Mouse (Mus musculus) hindbrain, embryonic 11.5 days (tissue): ENCODE data around the gene Frmd5. TPM values are rescaled to one million over a fixed set of nuclear protein-coding genes. Genes with fewer than 3 reads are reported as not detected.

Source experiments
- ATAC-seq: fragments of 200-750 bp; cut with Nextera tagmentation; 2 replicates; pipeline ENCODE4 v1.8.0; 2017; ENCODE audit warnings: mild to moderate bottlenecking, moderate TSS enrichment, moderate library complexity; ENCODE audit not compliant: low FRiP score
- DNase-seq: peaks from one replicate; pipeline ENCODE4 v3.0.0-alpha.2; 2015; ENCODE audit warnings: low spot score
- H3K27ac ChIP-seq: fragments of 300-500 bp; sonication (generic); 2 replicates; pipeline ENCODE4 v1.5.1; 2014; ENCODE audit warnings: mild to moderate bottlenecking, low read depth, low read length
- H3K27me3 ChIP-seq: fragments of 300-500 bp; sonication (generic); 2 replicates; pipeline ENCODE4 v1.6.1; 2014; ENCODE audit warnings: mild to moderate bottlenecking, low read length, moderate library complexity, mixed read lengths; ENCODE audit not compliant: control insufficient read depth, insufficient read depth
- H3K36me3 ChIP-seq: fragments of 300-500 bp; sonication (generic); 2 replicates; pipeline ENCODE4 v1.6.1; 2014; ENCODE audit warnings: mild to moderate bottlenecking, low read length, moderate library complexity, mixed read lengths; ENCODE audit not compliant: control insufficient read depth, insufficient read depth
- H3K4me1 ChIP-seq: fragments of 300-500 bp; sonication (generic); replicated peaks from 2 replicates; pipeline ENCODE4 v1.6.1; 2014; ENCODE audit warnings: low read length, mixed read lengths; ENCODE audit not compliant: control insufficient read depth, insufficient read depth
- H3K4me2 ChIP-seq: fragments of 300-500 bp; sonication (generic); replicated peaks from 2 replicates; pipeline ENCODE4 v1.6.1; 2014; ENCODE audit warnings: mild to moderate bottlenecking, low read depth, low read length
- H3K4me3 ChIP-seq: fragments of 300-500 bp; sonication (generic); 2 replicates; pipeline ENCODE4 v1.5.1; 2014; ENCODE audit warnings: low read depth, low read length
- H3K9ac ChIP-seq: fragments of 300-500 bp; sonication (generic); 2 replicates; pipeline ENCODE4 v1.6.1; 2014; ENCODE audit warnings: low read depth, low read length
- H3K9me3 ChIP-seq: fragments of 300-500 bp; sonication (generic); 2 replicates; pipeline ENCODE4 v1.6.1; 2016; ENCODE audit warnings: low read length; ENCODE audit not compliant: control insufficient read depth
- WGBS: fragments of 180-500 bp; shearing (Covaris S2); extraction: QIAGEN DNeasy Blood & Tissue Kit; methylation state at CpG from one replicate; pipeline ENCODE4 v1.1.7; 2014; 5-methylcytosine and 5-hydroxymethylcytosine counted together
- polyA plus RNA-seq: library from polyadenylated mRNA; unstranded; fragments of >200 nt; fragmentation: Nextera tagmentation; extraction: Ambion mirVana; gene quantifications from 2 replicates; pipeline ENCODE4 v1.2.1, GENCODE M21; 2014

The Frmd5 gene
- polyA plus RNA-seq, 1 experiment from 2014 or later: 18.5 TPM

DNA sequence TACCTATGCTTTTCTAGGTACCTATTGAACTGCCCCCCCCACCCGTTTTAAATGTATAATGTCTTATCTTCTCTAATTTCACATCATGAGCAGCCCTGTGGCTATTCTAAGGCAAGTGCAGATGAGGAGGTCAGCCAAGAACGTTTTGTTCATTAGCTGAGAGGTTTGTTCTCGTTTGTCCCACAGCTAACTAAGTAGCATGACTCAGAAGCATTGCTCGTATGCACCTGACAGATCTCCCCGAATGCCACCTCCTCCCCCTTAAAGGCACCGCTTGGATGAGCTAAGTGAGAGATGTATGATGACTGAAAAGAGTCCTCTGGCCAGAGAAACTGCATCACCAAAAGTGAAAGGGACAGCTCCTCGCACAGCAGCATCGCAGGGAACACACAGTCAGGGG lies 132.7 kb downstream of the Frmd5 start:
- no peak for DNase-seq
- no peaks in the 10 kb centered on the region for H3K27me3 ChIP-seq
- no peaks in the 10 kb centered on the region for H3K4me1 ChIP-seq
- H3K4me2 ChIP-seq: no peak overlapping the region
- no peak overlapping the region for H3K9ac ChIP-seq
- H3K9me3 ChIP-seq: no peaks in the 10 kb centered on the region
- no peak overlapping the region for H3K4me3 ChIP-seq
- 85% methylated on average over 8 of the region's 8 CpGs for WGBS
- H3K36me3 ChIP-seq: no peaks in the 10 kb centered on the region
- no peak overlapping the region for H3K27ac ChIP-seq
- ATAC-seq: no peak

DNA sequence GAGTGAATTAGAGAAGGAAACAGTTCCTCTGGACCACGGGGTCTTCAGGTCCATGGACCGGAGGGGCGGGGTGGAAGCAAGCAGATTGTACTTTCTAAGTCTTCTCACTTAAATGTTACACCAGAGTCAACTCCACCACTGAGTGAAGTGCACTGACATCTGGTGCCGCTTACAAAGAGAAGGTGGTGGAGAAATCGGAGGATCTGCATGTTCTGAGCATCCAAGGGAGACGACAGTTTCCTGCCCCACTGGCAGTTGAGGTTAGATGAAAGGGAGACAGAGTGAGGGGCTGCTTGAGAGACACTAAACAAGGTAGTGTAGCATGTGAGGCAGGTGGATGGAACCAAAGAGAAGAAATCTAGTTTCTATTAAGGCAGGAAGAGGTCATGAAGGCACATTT lies 137.0 kb downstream of the Frmd5 start:
- no peak overlapping the region for H3K9ac ChIP-seq
- H3K4me2 ChIP-seq: no peak overlapping the region
- no peaks in the 10 kb centered on the region for H3K9me3 ChIP-seq
- no peaks in the 10 kb centered on the region for H3K36me3 ChIP-seq
- 82% methylated on average over 6 of the region's 6 CpGs for WGBS
- no peaks in the 10 kb centered on the region for H3K27me3 ChIP-seq
- ATAC-seq (no peak), DNase-seq (no peak)
- no peak overlapping the region for H3K4me3 ChIP-seq
- H3K27ac ChIP-seq: no peak overlapping the region
- H3K4me1 ChIP-seq: no peaks in the 10 kb centered on the region

DNA sequence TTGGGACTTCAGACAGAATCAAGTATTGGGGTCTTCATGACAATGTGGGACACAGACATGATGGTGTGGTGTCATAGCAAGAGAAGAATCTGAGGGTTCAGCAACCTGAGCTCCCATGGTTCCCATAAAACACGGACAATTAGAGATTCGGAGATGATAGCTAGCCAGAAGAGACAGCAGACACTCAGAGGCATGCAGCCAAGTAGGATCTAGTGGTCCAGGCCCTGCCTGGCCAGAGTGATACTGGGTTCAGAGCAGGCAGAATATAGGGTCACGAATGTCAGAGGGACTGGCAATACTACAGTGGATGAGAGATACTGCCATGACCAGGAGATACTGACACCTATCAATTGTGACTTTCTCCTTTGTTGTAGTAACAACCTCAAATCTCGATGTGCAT lies 138.6 kb downstream of the Frmd5 start:
- no peak overlapping the region for H3K27ac ChIP-seq
- no peaks in the 10 kb centered on the region for H3K4me1 ChIP-seq
- no peak for ATAC-seq
- H3K4me2 ChIP-seq: no peak overlapping the region
- H3K36me3 ChIP-seq: no peaks in the 10 kb centered on the region
- no peaks in the 10 kb centered on the region for H3K9me3 ChIP-seq
- H3K9ac ChIP-seq: no peak overlapping the region
- H3K27me3 ChIP-seq: no peaks in the 10 kb centered on the region
- no peak for DNase-seq
- no peak overlapping the region for H3K4me3 ChIP-seq
- 87% methylated on average over 4 of the region's 4 CpGs for WGBS

DNA sequence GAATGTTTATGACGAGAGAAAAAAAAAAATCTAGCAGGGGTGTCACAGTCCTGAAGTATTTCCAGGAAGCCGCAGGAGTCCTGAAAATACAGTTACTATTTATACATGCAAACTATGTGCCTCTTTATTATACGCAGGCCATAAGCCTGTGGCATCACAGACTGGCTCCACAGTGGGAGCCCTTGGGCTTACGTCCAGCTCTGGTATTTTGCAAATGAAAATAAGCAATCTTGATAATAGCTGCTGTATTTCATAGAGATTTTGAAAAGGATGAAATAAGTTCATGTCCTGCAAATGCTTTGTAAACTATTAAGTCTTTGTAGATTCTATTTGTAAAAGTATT lies 145.8 kb downstream of the Frmd5 start:
- no peaks in the 10 kb centered on the region for H3K4me1 ChIP-seq
- no peaks in the 10 kb centered on the region for H3K36me3 ChIP-seq
- no peak for ATAC-seq
- no peaks in the 10 kb centered on the region for H3K27me3 ChIP-seq
- 82% methylated on average over 4 of the region's 4 CpGs for WGBS
- no peak for DNase-seq
- H3K4me3 ChIP-seq: no peak overlapping the region
- H3K9ac ChIP-seq: no peak overlapping the region
- no peak overlapping the region for H3K27ac ChIP-seq
- no peak overlapping the region for H3K4me2 ChIP-seq
- no peaks in the 10 kb centered on the region for H3K9me3 ChIP-seq

DNA sequence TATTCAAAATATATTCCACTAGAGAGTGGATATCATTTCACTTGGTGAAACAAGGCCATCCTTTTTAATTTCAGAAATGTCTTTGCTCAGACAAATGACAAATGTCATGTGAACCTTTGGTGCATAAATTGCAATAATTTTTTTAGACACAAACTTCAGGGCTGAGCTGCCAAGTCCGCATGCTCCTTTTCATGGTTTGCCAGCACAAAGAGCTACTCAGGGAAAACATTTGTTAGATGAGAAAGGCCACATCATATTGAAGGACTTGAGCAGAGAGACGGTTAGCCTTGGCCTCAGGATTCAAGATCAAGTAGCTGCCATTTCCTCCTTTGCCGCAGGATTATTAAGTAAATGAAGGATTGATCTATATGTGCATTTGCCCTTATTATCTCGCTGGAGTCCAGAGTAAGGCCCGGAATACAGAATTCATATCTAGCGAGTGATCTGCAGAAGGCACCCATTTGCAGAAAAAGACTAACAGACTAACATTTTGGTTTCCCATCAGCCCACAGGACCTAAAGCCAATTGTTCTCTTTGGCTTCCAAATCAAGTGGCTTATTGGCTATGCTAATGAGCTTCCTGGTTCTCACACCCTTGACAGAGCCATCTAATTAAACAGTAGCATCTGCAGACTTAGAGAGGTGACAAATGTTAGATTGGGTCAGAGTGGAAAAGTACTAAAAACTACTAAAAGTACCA lies 146.3 kb downstream of the Frmd5 start:
- Histone ChIP-seq H3K9ac (no peak overlapping the region), H3K9me3 (no peaks in the 10 kb centered on the region), H3K36me3 (no peaks in the 10 kb centered on the region), H3K27me3 (no peaks in the 10 kb centered on the region), H3K4me3 (no peak overlapping the region), H3K4me2 (no peak overlapping the region), H3K4me1 (no peaks in the 10 kb centered on the region), H3K27ac (no peak overlapping the region)
- DNase-seq (no peak), ATAC-seq (no peak)
- WGBS: 77% methylated on average over 6 of the region's 6 CpGs

DNA sequence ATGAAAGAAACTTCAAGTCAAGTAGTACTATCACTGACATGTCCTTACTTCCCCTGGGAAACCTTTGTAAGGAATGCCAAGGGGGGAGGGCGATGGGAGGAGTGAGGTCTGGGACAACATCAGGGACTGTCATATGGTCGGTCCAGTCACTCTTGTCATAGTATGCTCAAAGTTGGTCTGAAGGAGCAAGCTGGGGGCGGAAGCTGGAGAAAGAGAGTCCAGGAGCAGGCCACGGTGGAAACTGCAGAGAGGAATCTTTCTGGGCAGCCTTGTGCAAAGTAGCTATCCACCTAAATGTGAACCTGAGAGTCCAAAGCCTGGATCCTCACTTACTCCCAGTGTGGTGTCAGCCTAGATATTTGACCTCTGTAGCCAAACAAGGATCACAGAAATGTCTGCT lies 147.5 kb downstream of the Frmd5 start:
- Histone ChIP-seq H3K27ac (no peak overlapping the region), H3K36me3 (no peaks in the 10 kb centered on the region), H3K9me3 (no peaks in the 10 kb centered on the region), H3K4me2 (no peak overlapping the region), H3K4me3 (no peak overlapping the region), H3K9ac (no peak overlapping the region), H3K4me1 (no peaks in the 10 kb centered on the region), H3K27me3 (no peaks in the 10 kb centered on the region)
- 74% methylated on average over 4 of the region's 4 CpGs for WGBS
- no peak for ATAC-seq
- DNase-seq: no peak

DNA sequence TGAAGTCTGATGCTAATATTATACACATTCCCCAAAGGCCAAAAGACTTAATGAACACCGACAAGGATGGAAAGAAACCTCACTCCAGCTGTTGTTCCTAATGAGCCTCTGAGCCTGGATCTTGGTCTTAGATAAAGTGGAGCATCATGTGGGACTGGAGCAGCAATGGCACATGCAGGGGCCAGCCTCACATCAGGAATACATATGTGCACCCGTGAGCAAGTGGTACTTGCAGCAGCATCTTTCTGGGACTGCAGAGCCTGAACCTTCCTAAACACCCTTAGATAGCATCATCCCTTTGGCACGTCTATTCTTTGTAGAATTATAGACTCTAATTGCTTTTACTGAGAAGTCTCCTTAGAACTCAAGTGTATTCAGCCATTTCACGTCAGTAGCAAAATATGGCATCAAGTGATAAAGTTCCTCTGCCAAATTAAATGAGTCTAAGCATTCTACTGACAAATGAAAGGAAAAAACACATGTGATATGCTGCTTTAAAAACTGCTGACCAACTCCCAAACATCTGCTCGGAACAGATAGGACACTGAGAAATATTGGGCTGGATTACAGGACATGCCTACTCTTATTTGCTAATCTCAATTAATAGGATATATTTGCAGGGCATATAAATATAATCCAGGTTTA lies 148.6 kb downstream of the Frmd5 start:
- Histone ChIP-seq H3K36me3 (no peaks in the 10 kb centered on the region), H3K27me3 (no peaks in the 10 kb centered on the region), H3K9me3 (no peaks in the 10 kb centered on the region), H3K4me1 (no peaks in the 10 kb centered on the region), H3K4me2 (no peak overlapping the region), H3K27ac (no peak overlapping the region), H3K4me3 (no peak overlapping the region), H3K9ac (no peak overlapping the region)
- 84% methylated on average over 5 of the region's 5 CpGs for WGBS
- DNase-seq: no peak
- no peak for ATAC-seq

DNA sequence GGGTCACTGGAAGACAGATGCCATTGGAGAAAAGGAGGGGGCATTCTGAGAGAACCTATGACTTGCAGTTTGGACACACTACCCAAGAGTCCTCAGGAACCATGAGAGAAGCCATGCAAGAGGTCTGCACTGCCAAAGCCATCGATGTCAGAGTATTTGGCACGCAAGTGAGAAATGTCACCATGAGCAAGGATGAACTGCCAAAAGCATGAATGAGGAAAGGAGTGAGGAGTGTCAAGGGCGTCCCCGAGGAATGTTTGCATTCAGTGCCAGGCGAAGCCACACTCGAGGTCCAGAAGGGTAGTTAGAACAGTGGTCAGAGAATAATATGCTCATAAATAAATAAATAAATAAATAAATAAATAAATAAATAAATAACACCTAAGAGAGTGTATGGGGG lies 150.9 kb downstream of the Frmd5 start:
- Histone ChIP-seq H3K27me3 (no peaks in the 10 kb centered on the region), H3K27ac (no peak overlapping the region), H3K36me3 (no peaks in the 10 kb centered on the region), H3K4me3 (no peak overlapping the region), H3K4me2 (no peak overlapping the region), H3K9me3 (no peaks in the 10 kb centered on the region), H3K9ac (no peak overlapping the region), H3K4me1 (no peaks in the 10 kb centered on the region)
- ATAC-seq (no peak), DNase-seq (no peak)
- 98% methylated on average over 6 of the region's 6 CpGs for WGBS

DNA sequence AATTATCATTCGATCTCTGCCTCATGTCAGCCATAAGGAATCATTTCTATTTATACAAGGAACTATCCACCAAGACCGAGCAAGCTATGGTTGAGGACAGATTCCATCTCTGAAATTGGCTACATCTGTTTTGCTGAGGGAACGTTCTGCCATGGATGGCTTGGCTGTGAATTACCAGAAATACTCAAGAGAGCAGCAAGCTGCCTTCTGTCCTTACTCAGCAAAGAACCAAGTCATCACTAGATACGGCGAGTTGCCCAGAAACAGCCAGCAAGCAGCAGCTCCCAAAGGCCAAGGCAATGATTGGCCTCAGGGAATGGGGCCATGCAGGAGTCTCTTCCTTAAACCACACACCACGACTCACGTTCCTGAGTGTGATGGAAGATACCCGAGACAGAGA lies 151.8 kb downstream of the Frmd5 start:
- DNase-seq: no peak
- no peaks in the 10 kb centered on the region for H3K9me3 ChIP-seq
- ATAC-seq: no peak
- no peak overlapping the region for H3K4me2 ChIP-seq
- 89% methylated on average over 8 of the region's 8 CpGs for WGBS
- no peaks in the 10 kb centered on the region for H3K36me3 ChIP-seq
- no peak overlapping the region for H3K9ac ChIP-seq
- no peak overlapping the region for H3K27ac ChIP-seq
- H3K27me3 ChIP-seq: no peaks in the 10 kb centered on the region
- no peak overlapping the region for H3K4me3 ChIP-seq
- no peaks in the 10 kb centered on the region for H3K4me1 ChIP-seq
